Mouse (Mus musculus) yolk sac, embryonic 10.5 days (tissue): ENCODE measurements around the gene Nusap1.
"Not testable (repeated sequence)": the region's sequence is repeated elsewhere in the genome, so short reads cannot be mapped to it uniquely, and the experiment has no call there.

Experiments
- DNase-seq: peaks from one replicate; pipeline ENCODE4 v3.0.0-alpha.2; 2017; ENCODE audit warnings: low spot score

The Nusap1 gene

DNA sequence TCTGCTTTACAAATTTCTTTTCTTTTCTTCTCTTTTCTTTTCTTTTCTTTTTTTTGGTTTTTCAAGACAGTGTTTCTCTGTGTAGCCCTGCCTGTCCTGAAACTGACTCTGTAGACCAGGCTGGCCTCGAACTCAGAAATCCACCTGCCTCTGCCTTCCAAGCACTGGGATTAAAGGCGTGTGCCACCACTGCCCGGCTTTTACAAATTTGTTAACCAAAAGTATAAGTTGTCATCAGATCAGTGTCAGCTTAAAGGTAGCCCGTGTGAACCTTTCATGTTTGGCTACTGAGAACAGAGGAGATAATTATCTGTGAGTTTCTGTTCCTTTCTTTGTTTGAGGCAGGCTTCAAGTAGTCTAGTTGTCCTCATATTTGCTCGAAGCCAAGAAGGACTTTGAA is 26.2 kb downstream of the Nusap1 start:
- DNase-seq, result no peak

DNA sequence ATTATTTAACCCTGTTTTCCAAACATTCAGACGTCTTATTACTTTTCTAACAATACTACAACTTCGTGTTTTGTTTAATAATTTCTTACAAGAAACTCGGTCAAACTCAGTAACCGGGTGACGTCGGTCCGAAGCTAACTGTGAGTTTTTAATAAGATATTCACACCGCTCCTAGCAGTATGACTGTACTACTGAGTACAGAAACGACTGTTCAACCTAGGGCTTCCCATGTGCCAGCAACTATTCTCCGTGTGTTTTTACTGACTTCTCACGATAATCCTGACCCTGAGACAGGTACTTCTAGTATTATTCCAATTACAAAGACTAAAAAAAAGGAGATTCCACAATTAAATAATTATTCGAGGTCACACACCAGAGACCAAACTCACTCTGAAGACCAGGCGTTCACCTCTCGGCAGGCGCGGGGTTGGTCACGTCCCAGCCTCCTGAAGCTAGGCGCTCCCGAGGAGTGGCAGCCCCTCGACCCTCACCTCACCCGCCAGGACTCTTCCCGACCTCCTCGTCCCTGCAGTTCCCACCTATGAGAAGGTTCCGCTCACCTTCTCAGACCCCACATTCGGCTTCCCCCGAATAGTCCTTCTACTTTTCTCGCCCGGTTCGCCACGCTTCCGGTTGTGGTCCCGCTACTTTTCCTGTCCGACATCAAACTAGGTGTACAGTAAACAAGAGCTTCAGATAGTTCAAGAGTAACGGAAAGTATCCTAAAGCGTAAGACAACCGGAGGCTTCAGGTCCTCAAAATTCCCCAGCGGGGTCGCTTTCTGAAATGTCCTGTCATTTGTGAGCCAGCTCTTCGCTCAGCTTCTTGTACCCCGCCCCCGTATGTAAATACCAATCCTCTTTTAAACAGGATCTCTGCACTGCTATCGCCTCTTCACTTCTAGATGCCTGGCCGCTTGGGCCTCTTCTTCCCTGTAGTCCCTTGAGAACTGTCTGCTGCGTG is 44.4 kb downstream of the Nusap1 start, which contains the start of gene Ndufaf1:
Gene Ndufaf1 (minus strand): TSS at position 608 of the 963 bp plus-strand sequence.
- peak; percentile 82 for DNase-seq

DNA sequence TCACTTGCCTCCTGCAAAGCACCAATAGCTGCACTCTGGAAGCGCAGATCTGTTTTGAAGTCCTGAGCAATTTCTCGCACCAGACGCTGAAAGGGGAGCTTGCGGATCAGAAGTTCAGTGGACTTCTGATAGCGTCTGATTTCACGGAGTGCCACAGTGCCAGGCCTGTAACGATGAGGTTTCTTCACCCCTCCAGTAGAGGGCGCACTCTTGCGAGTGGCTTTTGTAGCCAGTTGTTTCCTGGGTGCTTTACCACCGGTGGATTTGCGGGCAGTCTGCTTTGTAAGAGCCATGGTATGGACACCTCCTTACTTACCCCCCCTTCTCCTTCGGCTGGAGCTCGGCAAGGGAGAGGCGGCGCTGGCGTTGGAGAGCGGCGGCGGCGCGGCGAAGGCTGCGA is 47.6 kb downstream of the Nusap1 start:
- DNase-seq, result not testable (repeated sequence)

DNA sequence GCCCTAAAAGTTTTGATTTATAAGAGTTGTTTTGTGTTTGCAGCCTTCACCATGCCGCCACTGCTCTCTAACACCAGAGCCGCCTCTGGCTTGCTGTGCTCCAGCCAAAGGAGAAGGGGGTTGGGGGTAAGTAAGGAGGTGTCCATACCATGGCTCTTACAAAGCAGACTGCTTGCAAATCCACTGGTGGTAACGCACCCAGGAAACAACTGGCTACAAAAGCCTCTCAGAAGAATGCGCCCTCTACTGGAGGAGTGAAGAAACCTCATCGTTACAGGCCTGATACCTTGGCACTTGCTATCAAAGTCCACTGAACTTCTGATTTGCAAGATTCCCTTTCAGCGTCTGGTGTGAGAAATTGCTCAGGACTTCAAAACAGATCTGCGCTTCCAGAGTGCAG is 50.9 kb downstream of the Nusap1 start:
- no peak for DNase-seq

DNA sequence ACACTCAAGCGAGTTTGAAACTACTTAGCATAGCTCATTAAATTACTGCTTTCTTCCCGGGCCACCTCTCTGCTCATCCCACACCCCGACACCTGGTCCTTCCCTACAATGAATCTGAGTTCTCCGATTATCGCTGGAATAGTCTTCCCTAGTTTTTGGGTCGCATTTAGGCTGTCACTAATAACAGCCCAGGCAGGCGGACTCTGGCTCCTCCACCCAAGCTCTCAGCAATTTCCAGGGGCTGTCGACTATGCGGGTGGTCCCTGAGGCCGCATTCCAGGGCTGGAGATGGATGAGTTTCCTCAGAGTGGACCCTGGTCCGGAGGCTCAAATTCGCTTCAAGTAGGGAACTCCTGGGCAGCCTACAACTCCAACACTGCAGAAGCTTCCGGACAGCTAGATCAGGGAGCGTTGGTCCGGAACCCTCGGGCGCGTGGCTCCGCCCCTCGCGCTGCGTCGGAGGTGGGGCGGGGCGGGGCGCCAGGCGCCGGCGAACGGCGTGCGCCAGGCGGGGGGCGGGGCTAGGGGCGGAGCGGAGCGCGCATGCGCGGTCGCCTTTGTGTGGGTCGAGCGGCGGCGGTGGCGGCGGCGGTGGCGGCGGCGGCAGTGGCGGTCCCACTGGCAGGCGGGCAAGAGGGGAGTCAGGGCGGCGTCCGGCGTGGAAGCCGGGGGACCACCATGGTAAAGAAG is 56.6 kb downstream of the Nusap1 start, which contains the start of gene Rtf1:
Gene Rtf1 (plus strand): TSS at position 544 of the 690 bp plus-strand sequence.
- DNase-seq, result peak; percentile 92

DNA sequence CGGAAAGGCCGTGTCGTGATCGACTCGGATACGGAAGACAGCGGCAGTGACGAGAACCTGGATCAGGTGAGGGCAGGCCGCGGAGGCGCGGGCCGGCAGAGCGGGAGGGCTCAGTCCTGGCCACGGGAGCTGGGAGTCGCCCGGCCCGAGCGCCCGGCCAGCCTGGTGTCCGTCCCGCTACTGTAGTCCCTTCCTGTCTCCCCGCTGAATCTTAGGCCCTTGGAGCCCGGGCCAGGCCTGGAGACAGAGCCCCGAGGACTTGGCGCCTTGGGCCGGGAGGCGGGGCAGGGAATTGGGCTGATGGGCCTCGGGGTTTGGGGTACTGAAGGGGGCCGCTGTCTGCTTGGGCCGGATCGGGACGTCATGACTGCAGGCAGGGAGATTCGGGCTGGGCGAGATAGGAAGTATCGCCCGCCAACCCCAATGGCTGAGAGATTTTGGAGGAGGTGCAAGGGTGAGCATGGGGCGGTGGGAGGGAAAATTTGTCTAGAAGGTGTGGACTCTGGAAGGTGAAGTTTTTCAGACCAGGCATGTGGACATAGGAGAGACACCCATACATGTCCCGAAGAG is 57.2 kb downstream of the Nusap1 start:
- DNase-seq, result no peak

DNA sequence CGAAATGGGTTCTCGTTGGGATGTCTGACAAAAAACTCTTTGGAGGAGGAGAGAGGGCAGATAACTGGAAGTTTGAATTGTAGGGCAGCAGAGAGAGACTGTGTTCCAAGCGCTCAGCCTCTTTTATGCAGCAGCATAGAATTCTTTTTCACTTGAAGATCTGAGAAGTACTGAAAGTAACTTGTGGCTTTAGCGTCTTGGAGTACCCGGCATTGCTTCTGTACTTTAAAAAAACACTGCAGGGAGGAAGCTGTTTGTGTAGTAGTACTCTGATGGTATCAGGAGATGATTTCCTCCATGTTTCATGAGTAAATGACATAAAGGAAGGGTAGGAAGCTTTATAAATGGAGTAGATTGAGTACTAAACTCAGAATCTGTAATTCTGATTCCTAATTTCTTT is 57.7 kb downstream of the Nusap1 start:
- no peak for DNase-seq

DNA sequence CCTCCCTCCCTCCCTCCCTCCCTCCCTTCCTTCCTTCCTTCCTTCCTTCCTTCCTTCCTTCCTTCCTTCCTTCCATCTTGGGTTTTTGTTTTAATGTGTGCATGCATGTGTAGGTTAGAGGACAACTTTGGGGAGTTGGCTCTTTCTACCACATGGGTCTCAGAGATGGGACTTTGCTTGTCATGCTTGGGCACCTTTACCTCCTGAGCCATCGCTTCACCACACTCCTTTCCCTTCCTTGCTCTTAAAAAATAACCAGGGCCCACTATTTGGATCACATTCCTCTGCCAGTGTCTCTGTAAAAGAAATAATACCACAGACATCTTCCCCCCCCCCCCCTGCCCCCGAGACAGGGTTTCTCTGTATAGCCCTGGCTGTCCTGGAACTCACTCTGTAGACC is 65.6 kb downstream of the Nusap1 start:
- no peak for DNase-seq

DNA sequence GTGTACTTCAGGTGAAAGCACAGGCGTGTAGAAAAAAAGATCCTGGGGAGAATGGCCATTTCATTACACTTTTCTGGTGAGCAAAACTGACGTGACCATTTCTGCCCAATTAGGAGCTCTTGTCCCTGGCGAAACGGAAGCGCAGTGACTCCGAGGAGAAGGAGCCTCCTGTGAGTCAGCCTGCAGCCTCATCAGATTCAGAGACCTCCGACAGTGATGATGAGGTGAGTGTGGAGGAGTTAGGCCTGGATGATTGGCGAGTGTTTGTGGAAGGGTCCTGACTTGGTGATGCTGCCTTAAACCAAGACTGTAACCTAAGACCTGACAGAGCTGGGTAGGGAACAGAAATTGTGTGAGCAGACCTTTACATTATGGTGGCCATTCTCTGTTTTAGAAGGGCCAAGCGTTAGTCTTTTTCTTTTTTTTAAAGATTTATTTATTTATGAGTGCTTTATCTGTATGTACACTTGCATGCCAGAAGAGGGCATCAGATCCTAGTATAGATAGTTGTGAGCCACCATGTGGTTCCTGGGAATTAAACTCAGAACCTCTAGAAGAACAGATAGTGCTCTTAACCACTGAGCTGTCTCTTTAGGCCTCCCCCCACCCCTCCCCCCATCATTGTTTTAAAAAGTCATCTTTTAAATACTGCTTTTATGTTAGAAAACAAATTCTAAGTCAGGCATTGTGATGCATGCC is 74.1 kb downstream of the Nusap1 start:
- DNase-seq, result no peak

DNA sequence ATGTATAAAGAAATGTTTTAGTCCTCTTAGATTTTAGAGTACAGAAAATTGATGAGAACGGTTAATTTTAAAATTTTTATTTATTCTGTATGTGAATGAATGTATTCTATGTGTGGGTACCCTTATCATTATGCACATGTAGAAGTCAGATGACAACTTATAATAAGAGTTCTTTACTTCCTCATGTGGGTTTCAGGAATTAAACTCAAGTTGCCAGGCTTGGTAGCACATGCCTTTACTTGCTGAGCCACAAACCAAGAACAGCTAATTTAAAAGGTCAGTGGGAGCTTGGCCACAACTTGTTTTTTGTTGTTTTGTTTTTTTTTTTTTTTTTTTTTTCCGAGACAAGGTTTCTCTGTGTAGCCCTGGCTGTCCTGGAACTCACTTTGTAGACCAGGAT is 76.7 kb downstream of the Nusap1 start:
- DNase-seq, result no peak

DNA sequence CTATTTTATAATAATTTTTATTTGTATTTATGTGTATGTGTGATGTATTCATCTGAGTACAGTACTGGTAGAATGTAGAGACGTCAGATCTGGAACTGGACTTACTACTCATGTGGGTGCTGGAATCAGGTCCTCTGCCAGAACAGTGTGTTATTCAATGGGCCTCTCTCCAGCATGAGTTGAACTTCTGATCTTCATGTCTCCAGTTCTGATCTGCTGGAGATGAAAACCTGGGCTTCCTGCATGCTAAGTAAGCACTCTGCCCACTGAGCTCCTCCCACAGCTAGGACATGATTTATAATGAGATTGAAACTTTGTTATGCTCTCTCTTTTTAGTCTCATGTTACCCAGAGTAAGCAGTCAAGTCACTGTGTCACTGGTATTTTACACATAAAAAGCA is 78.0 kb downstream of the Nusap1 start:
- no peak for DNase-seq

DNA sequence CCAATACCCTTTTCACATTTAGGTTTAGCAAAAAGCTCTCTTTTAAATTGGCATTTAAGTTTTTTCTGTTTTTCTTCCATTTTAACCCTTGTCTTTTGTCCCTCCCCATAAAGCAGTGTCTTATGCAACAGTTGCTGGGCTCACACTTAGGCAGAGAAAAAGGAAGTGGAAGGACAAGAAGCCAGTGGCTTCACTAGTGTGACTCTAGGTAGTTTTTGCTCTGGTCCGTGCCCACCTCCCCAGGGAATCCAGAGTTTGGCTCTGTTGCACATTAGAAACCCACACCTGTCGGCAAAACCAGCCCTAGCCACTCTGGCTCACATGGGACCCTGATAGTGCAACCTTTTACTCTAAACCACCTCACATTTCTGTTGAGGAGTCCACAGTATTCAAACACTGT is 80.4 kb downstream of the Nusap1 start:
- DNase-seq, result no peak

DNA sequence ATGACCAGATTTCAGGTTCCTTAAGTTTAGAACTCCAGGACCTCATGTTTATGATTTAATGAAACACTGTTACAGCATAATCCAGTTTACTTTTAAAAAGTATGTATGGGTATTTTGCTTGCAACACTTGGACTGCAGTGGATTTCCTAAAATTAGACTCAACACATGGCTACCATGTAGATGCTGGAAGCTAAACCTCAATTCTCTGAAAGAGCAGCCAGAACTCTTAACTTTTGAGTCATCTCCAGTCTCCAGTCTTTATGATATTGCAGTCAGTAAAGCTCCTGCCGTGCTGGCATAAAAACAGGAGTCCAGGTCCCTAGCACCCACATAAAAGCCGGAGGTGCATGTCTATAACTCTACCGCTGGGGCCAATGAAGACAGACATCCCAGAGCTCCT is 81.9 kb downstream of the Nusap1 start:
- no peak for DNase-seq
